Comparison of ENCODE assay signal across 8 mouse cellular contexts in the genomic region with DNA sequence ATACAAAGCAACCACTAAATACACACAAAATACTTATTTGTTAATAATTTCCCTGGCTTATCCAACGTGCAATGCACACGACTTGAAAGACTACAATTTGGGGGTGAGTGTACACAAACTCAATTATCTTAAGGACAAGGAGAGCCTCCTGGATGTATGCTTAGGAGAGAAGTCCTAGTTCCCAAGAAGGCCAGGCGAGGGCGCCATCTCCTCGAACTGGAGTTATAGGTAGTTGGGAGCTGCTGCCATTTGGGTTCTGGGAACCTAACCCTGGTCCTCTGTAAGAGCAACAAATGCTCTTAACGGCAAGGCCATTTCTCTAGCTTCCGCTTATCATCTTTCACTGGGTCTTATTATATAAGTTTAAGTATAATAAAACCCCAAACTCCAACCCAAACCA. TPM values are rescaled to one million over a fixed set of nuclear protein-coding genes. Genes with fewer than 3 reads are reported as not detected.
DNase-seq lines count a peak whose midpoint lies in the region.

No protein-coding gene starts in this region.

- peak; percentile 46 for DNase-seq in adrenal gland, postnatal 14 days
- no peak for DNase-seq in adrenal gland, adult 8-10 months
- peak; percentile 21 to 36 for DNase-seq in layer of hippocampus, postnatal 10 days (ENCODE audit: low spot score in 2 of 2)
- DNase-seq in layer of hippocampus, adult 8-10 months (ENCODE audit: low spot score in 2 of 2) = no peak
- peak; percentile 92 for DNase-seq in R1 (ENCODE audit: low read depth, low spot score)
- peak; percentile 71 for DNase-seq in induced T-regulatory cell, adult 2 months (ENCODE audit: low read depth)
- peak; percentile 54 to 79 for DNase-seq in spleen, postnatal 4 days (ENCODE audit: low spot score in 2 of 2)
- no peak for DNase-seq in urinary bladder, postnatal 10 days (ENCODE audit: low spot score)

RNA-seq across cellular contexts. Expression of gene Tsc1, which starts 1.2 kb away (rescaled TPM):
- total RNA-seq in adrenal gland, postnatal 14 days (2021) = 16.5 and 19.3 TPM in 2 replicates
- 10 to 100 TPM; 20.0 to 30.8 (median 25.2) TPM for total RNA-seq in adrenal gland, adult 8-10 months (2022)
- 10 to 100 TPM; 43.8 to 44.8 TPM for total RNA-seq in layer of hippocampus, postnatal 10 days (2021)
- total RNA-seq in layer of hippocampus, adult 8-10 months (2022) = 10 to 100 TPM; 42.0 to 55.4 (median 49.8) TPM

RNA-seq across cellular contexts. Expression of gene Gfi1b, which starts 18.0 kb away (rescaled TPM):
- 2.1 TPM in 1 of 2 replicates, not detected in the other for total RNA-seq in adrenal gland, postnatal 14 days (2021)
- not detected for total RNA-seq in adrenal gland, adult 8-10 months (2022)
- not detected for total RNA-seq in layer of hippocampus, postnatal 10 days (2021)
- total RNA-seq in layer of hippocampus, adult 8-10 months (2022) = not detected

RNA-seq across cellular contexts. Expression of gene Gtf3c5, which starts 56.2 kb away (rescaled TPM):
- total RNA-seq in adrenal gland, postnatal 14 days (2021) = 18.7 and 18.9 TPM in 2 replicates
- total RNA-seq in adrenal gland, adult 8-10 months (2022) = 10 to 100 TPM; 21.4 to 26.3 (median 23.4) TPM
- total RNA-seq in layer of hippocampus, postnatal 10 days (2021) = 10 to 100 TPM; 19.2 to 19.5 TPM
- total RNA-seq in layer of hippocampus, adult 8-10 months (2022) = 10 to 100 TPM; 18.6 to 21.2 (median 19.5) TPM

RNA-seq across cellular contexts. Expression of gene Spaca9, which starts 59.7 kb away (rescaled TPM):
- total RNA-seq in adrenal gland, postnatal 14 days (2021) = 0.93 TPM in 1 of 2 replicates, not detected in the other
- total RNA-seq in adrenal gland, adult 8-10 months (2022) = under 1 TPM in 3 of 4 experiments, not detected in 1; 0.52 to 0.77 (median 0.75) TPM
- total RNA-seq in layer of hippocampus, postnatal 10 days (2021) = under 1 TPM in 1 of 2 experiments, not detected in 1; 0.96 TPM
- 1 to 10 TPM in 2 of 4 experiments, not detected in 2; 1.0 to 1.6 TPM for total RNA-seq in layer of hippocampus, adult 8-10 months (2022)

Comparison
In these comparisons a context has a peak if more than half of its experiments do, and no peak if none do; other contexts are left out.
1. DNase-seq: peak in adrenal gland, postnatal 14 days (single experiment), layer of hippocampus, postnatal 10 days (2 of 2), R1 (single experiment), induced T-regulatory cell, adult 2 months (single experiment) and spleen, postnatal 4 days (2 of 2); none in adrenal gland, adult 8-10 months (single experiment), layer of hippocampus, adult 8-10 months (0 of 2) and urinary bladder, postnatal 10 days (single experiment).